Mouse (Mus musculus) kidney, postnatal 4 days (tissue): ENCODE measurements around the gene Glyctk.

Experiments
- DNase-seq, 2 experiments: peaks; one replicate each; pipeline ENCODE4 v3.0.0; 2021; ENCODE audit warnings: mixed read lengths in 2 of 2

The Glyctk gene

GRCm38 (mm10) chr9:106158037-106158491 lies at the start of gene Glyctk:
TSS of gene Glyctk (minus strand) at chr9:106158138.
- DNase-seq, result peak; percentile 28 to 56

GRCm38 (mm10) chr9:106206515-106206914 lies 48.6 kb upstream of the Glyctk start:
- DNase-seq, result no peak

GRCm38 (mm10) chr9:106205713-106206290 lies 47.9 kb upstream of the Glyctk start:
- no peak for DNase-seq

GRCm38 (mm10) chr9:106203990-106204851 lies 46.3 kb upstream of the Glyctk start:
- DNase-seq, result no peak

- peak; percentile 92 to 95 for DNase-seq
Measured at GRCm38 (mm10) chr9:106202819-106203636, 45.1 kb upstream of the Glyctk start, which contains the start of gene Twf2. TSS of gene Twf2 (plus strand) at chr9:106203108.

- no peak for DNase-seq
Measured at GRCm38 (mm10) chr9:106201895-106202294, 44.0 kb upstream of the Glyctk start.

GRCm38 (mm10) chr9:106199535-106200272 lies 41.8 kb upstream of the Glyctk start, which contains the start of gene Ppm1m:
TSS of gene Ppm1m (minus strand) at chr9:106199746.
- no peak for DNase-seq

GRCm38 (mm10) chr9:106198962-106199458 lies 41.1 kb upstream of the Glyctk start:
- DNase-seq, result peak; percentile 86 to 90

- no peak for DNase-seq
Measured at GRCm38 (mm10) chr9:106197732-106198131, 39.8 kb upstream of the Glyctk start.

GRCm38 (mm10) chr9:106197081-106197713 lies 39.3 kb upstream of the Glyctk start:
- DNase-seq, result no peak

GRCm38 (mm10) chr9:106195693-106196092 lies 37.8 kb upstream of the Glyctk start:
- no peak for DNase-seq

GRCm38 (mm10) chr9:106193930-106194807 lies 36.2 kb upstream of the Glyctk start:
- DNase-seq, result no peak

- DNase-seq, result no peak
Measured at GRCm38 (mm10) chr9:106192998-106193397, 35.1 kb upstream of the Glyctk start.

- DNase-seq, result no peak
Measured at GRCm38 (mm10) chr9:106192024-106192423, 34.1 kb upstream of the Glyctk start.

- DNase-seq, result no peak
Measured at GRCm38 (mm10) chr9:106191355-106191754, 33.4 kb upstream of the Glyctk start.

- no peak for DNase-seq
Measured at GRCm38 (mm10) chr9:106183996-106184395, 26.1 kb upstream of the Glyctk start.

- no peak for DNase-seq
Measured at GRCm38 (mm10) chr9:106182146-106182545, 24.2 kb upstream of the Glyctk start.

- no peak for DNase-seq
Measured at GRCm38 (mm10) chr9:106179964-106180363, 22.0 kb upstream of the Glyctk start.

GRCm38 (mm10) chr9:106179454-106179853 lies 21.5 kb upstream of the Glyctk start:
- no peak for DNase-seq

- DNase-seq, result no peak
Measured at GRCm38 (mm10) chr9:106177799-106178198, 19.9 kb upstream of the Glyctk start.

GRCm38 (mm10) chr9:106176769-106177168 lies 18.8 kb upstream of the Glyctk start:
- no peak for DNase-seq
